Mouse (Mus musculus): ENCODE measurements at regions not wholly inside any gene's neighbourhood (a gene's known extent, or its start where the extent isn't known, plus 50 kb on each side); places are given as distances from the start of the nearest gene placed in this dataset.

DNA sequence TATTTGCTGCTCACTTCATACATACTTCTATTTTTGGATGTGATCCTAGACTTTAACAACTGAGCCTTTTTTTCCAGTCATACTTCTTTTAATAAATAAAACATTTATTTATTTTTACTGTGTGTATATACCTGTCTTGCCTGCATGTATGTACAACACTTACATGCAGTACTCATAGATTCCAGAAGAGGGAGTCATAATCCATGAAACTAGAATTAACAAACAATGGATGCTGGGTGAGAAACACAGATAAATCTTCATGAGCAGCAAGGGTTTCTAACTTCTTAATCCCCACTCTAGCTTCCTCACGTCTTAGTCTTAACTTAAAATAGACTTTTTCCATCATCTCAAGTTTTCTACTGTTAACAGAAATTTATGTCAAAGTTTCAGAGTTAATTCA is 1253.7 kb upstream of the Nr2f1 start:
- Histone ChIP-seq H3K27ac (ENCODE audit: low read depth, low read length) (no peak overlapping the region), H3K9ac (ENCODE audit: low read depth, low read length) (no peak overlapping the region), H3K4me3 (ENCODE audit: low read length) (no peak overlapping the region), H3K4me1 (ENCODE audit: control insufficient read depth, insufficient read depth, low read length) (no peaks in the 10 kb centered on the region), H3K4me2 (replicated peaks; ENCODE audit: low read depth, low read length) (no peak overlapping the region), H3K9me3 (ENCODE audit: control insufficient read depth, low read length) (no peaks in the 10 kb centered on the region), H3K27me3 (ENCODE audit: control insufficient read depth, insufficient read depth, low read length) (no peaks in the 10 kb centered on the region), H3K36me3 (ENCODE audit: control insufficient read depth, insufficient read depth, low read length) (no peaks in the 10 kb centered on the region)
- WGBS = 62% methylated on average over 1 of the region's 1 CpGs
- no peak for ATAC-seq (ENCODE audit: low FRiP score, low TSS enrichment)

- peak; percentile 39; the same call in 1 of the 2 replicates for ATAC-seq (ENCODE audit: low FRiP score, low TSS enrichment)
- H3K9me3 ChIP-seq (ENCODE audit: control insufficient read depth, low read length) = no peaks in the 10 kb centered on the region
- no peaks in the 10 kb centered on the region for H3K36me3 ChIP-seq (ENCODE audit: control insufficient read depth, insufficient read depth, low read length)
- no peaks in the 10 kb centered on the region for H3K27me3 ChIP-seq (ENCODE audit: control insufficient read depth, insufficient read depth, low read length)
- no peak overlapping the region for H3K9ac ChIP-seq (ENCODE audit: low read depth, low read length)
- whole genome bisulfite sequencing = 61% methylated on average over 3 of the region's 3 CpGs
- H3K4me1 ChIP-seq (ENCODE audit: control insufficient read depth, insufficient read depth, low read length) = 0 out of 2 replicates have a peak, but pooled peaks cover 3% of the 10 kb centered on the region
- no peak overlapping the region for H3K4me3 ChIP-seq (ENCODE audit: low read length)
- no peak overlapping the region for H3K4me2 ChIP-seq (replicated peaks; ENCODE audit: low read depth, low read length)
- H3K27ac ChIP-seq (ENCODE audit: low read depth, low read length) = no peak overlapping the region
Observed at GRCm38 (mm10) chr13:79443113-79443512, 1243.6 kb upstream of the Nr2f1 start.

DNA sequence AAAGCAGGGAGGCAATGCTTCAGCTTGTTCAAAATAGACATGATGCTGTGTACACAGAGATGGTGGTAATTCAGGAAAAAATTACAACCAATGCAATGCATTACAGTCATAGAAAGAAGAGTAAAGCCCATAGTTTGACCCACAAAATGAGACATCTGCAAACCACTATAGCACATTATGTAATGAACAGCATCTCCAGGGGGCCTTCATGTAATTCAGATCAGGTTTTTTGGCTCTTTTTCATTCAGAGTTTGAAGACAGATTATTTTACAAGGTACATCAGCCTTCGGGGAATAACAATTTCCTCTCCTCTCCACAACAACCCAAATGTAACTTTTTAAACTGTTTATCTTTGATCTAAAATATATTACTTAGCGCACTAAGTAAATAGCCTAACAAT is 1243.1 kb upstream of the Nr2f1 start:
- 37% methylated on average over 2 of the region's 2 CpGs for WGBS
- H3K36me3 ChIP-seq (ENCODE audit: control insufficient read depth, insufficient read depth, low read length) = no peaks in the 10 kb centered on the region
- H3K27ac ChIP-seq (ENCODE audit: low read depth, low read length) = peak overlapping the region; percentile 47; the same call in 1 of the 2 replicates
- no peak overlapping the region for H3K4me3 ChIP-seq (ENCODE audit: low read length)
- no peak overlapping the region for H3K9ac ChIP-seq (ENCODE audit: low read depth, low read length)
- H3K27me3 ChIP-seq (ENCODE audit: control insufficient read depth, insufficient read depth, low read length) = no peaks in the 10 kb centered on the region
- no peak; the same call in 1 of the 2 replicates for ATAC-seq (ENCODE audit: low FRiP score, low TSS enrichment)
- H3K4me2 ChIP-seq (replicated peaks; ENCODE audit: low read depth, low read length) = no peak overlapping the region
- H3K9me3 ChIP-seq (ENCODE audit: control insufficient read depth, low read length) = no peaks in the 10 kb centered on the region
- H3K4me1 ChIP-seq (ENCODE audit: control insufficient read depth, insufficient read depth, low read length) = 0 out of 2 replicates have a peak, but pooled peaks cover 3% of the 10 kb centered on the region

DNA sequence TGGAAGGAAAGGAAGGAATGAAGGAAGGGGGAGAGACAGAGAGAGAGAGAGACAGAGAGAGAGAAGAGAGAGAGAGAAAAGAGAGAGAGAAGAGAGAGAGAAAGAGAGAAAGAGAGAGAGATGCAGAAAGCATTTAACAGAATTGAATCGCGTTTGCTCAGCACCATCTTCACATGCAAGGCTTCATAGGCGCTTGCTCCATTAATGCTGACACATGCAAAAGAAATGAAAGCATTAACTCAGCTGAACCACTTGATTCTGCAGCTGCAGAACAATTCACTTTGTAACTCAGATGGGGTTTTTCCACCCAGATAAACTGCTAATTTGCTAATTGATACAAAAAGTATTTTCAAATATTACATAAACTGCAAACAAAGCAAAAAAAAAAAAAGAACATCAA is 1231.9 kb upstream of the Nr2f1 start:
- Histone ChIP-seq H3K36me3 (ENCODE audit: control insufficient read depth, insufficient read depth, low read length) (no peaks in the 10 kb centered on the region), H3K9ac (ENCODE audit: low read depth, low read length) (no peak overlapping the region), H3K4me2 (replicated peaks; ENCODE audit: low read depth, low read length) (no peak overlapping the region), H3K4me3 (ENCODE audit: low read length) (no peak overlapping the region), H3K27ac (ENCODE audit: low read depth, low read length) (no peak overlapping the region), H3K9me3 (ENCODE audit: control insufficient read depth, low read length) (no peaks in the 10 kb centered on the region), H3K4me1 (ENCODE audit: control insufficient read depth, insufficient read depth, low read length) (no peaks in the 10 kb centered on the region), H3K27me3 (ENCODE audit: control insufficient read depth, insufficient read depth, low read length) (no peaks in the 10 kb centered on the region)
- ATAC-seq (ENCODE audit: low FRiP score, low TSS enrichment) = no peak
- 47% methylated on average over 3 of the region's 3 CpGs for WGBS

DNA sequence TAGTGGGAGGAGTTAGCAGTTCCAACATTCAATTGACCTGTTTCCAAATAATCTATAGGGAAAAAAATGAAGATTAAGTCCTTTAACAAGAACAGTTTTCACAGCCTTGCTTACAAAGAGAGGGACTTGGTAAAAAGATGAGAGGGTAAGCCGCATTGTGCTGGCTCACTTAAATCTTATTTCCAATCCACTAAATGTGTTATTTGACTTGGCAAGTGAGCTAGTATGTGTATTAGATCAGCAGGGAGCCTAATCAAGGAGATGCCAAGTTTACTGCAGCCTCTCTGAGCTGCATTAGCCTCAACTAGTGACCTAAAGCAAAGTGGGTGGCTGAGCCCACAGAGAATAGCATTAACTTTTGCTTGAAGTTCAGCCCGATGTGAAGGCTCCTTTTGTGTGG is 1231.4 kb upstream of the Nr2f1 start:
- Histone ChIP-seq H3K4me3 (ENCODE audit: low read length) (no peak overlapping the region), H3K27me3 (ENCODE audit: control insufficient read depth, insufficient read depth, low read length) (no peaks in the 10 kb centered on the region), H3K9ac (ENCODE audit: low read depth, low read length) (no peak overlapping the region), H3K9me3 (ENCODE audit: control insufficient read depth, low read length) (no peaks in the 10 kb centered on the region), H3K4me1 (ENCODE audit: control insufficient read depth, insufficient read depth, low read length) (no peaks in the 10 kb centered on the region), H3K36me3 (ENCODE audit: control insufficient read depth, insufficient read depth, low read length) (no peaks in the 10 kb centered on the region), H3K27ac (ENCODE audit: low read depth, low read length) (no peak overlapping the region), H3K4me2 (replicated peaks; ENCODE audit: low read depth, low read length) (no peak overlapping the region)
- no peak for ATAC-seq (ENCODE audit: low FRiP score, low TSS enrichment)
- WGBS = 27% methylated on average over 2 of the region's 2 CpGs

DNA sequence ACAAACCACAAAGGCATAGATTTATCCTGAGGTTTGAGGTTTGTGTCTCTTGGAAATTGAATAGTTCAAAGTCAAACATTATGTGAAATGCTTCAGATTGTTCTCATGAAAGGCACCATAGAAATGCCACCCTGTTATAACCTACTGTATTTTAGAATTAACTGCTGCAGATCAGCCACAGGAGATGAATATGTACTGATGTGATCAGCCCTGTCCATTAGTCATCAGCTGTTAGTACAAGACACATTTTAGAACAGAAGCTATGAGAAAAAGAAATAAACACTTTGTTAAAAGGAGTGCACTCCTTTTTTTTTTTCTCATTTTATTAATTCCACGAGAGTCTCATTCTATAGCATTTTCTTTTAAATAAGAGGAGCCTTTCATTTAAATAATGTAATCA is 1231.0 kb upstream of the Nr2f1 start:
- ATAC-seq (ENCODE audit: low FRiP score, low TSS enrichment) = no peak
- 76% methylated on average over 1 of the region's 1 CpGs for WGBS
- H3K4me2 ChIP-seq (replicated peaks; ENCODE audit: low read depth, low read length) = no peak overlapping the region

DNA sequence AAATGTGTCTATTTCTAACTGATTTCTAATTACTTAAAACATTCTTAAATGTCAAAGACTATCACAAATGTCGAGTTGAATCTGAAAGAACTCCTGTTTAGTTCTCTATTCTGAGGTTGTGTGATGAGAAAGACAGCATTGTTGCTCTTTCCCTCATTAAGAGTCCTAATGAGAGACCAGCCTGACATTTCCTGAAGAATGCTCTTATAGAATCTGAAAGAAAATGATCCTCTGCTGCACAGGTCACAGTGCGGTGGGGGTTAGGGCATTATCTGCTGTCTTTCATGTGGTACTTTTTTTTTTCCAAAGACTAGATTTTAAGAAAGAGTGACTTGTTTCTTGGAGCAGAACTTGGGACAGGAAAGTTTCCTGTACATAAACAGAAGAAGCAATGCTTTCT is 1218.3 kb upstream of the Nr2f1 start:
- H3K4me2 ChIP-seq (replicated peaks; ENCODE audit: low read depth, low read length) = no peak overlapping the region
- H3K36me3 ChIP-seq (ENCODE audit: control insufficient read depth, insufficient read depth, low read length) = no peaks in the 10 kb centered on the region
- H3K4me1 ChIP-seq (ENCODE audit: control insufficient read depth, insufficient read depth, low read length) = no peaks in the 10 kb centered on the region
- H3K27me3 ChIP-seq (ENCODE audit: control insufficient read depth, insufficient read depth, low read length) = no peaks in the 10 kb centered on the region
- H3K4me3 ChIP-seq (ENCODE audit: low read length) = no peak overlapping the region
- no peak for ATAC-seq (ENCODE audit: low FRiP score, low TSS enrichment)
- no peak overlapping the region for H3K27ac ChIP-seq (ENCODE audit: low read depth, low read length)
- H3K9ac ChIP-seq (ENCODE audit: low read depth, low read length) = no peak overlapping the region
- WGBS = 83% methylated on average over 2 of the region's 2 CpGs
- H3K9me3 ChIP-seq (ENCODE audit: control insufficient read depth, low read length) = no peaks in the 10 kb centered on the region

More for the DNA sequence above, 1231.0 kb upstream of the Nr2f1 start:
- Histone ChIP-seq H3K27me3 (ENCODE audit: control insufficient read depth, insufficient read depth, low read length) (no peaks in the 10 kb centered on the region), H3K27ac (ENCODE audit: low read depth, low read length) (no peak overlapping the region), H3K4me1 (ENCODE audit: control insufficient read depth, insufficient read depth, low read length) (no peaks in the 10 kb centered on the region), H3K36me3 (ENCODE audit: control insufficient read depth, insufficient read depth, low read length) (no peaks in the 10 kb centered on the region), H3K9me3 (ENCODE audit: control insufficient read depth, low read length) (no peaks in the 10 kb centered on the region), H3K4me3 (ENCODE audit: low read length) (no peak overlapping the region), H3K9ac (ENCODE audit: low read depth, low read length) (no peak overlapping the region)

DNA sequence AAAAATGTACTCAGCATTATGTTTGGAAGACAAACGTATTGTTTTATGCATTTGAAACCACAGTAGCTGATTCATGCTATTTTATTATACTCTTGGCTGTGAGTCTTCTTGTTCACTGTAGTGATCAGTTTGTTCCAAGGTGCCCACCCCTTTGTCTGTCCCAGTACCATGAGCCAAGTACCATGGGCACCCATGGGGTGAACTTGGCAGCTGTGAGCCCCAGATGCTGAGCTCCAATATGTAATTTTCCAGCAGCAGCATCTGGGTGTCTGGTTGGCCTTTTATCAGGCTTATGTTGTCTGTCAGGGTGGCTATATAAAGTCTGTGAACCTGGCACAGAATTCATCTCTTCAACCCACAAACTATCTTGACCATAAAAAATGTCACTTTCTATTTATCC is 1200.5 kb upstream of the Nr2f1 start:
- Histone ChIP-seq H3K9me3 (ENCODE audit: control insufficient read depth, low read length) (no peaks in the 10 kb centered on the region), H3K4me3 (ENCODE audit: low read length) (no peak overlapping the region), H3K4me2 (replicated peaks; ENCODE audit: low read depth, low read length) (no peak overlapping the region), H3K4me1 (ENCODE audit: control insufficient read depth, insufficient read depth, low read length) (no peaks in the 10 kb centered on the region), H3K27me3 (ENCODE audit: control insufficient read depth, insufficient read depth, low read length) (no peaks in the 10 kb centered on the region), H3K27ac (ENCODE audit: low read depth, low read length) (no peak overlapping the region), H3K36me3 (ENCODE audit: control insufficient read depth, insufficient read depth, low read length) (no peaks in the 10 kb centered on the region), H3K9ac (ENCODE audit: low read depth, low read length) (no peak overlapping the region)
- ATAC-seq (ENCODE audit: low FRiP score, low TSS enrichment) = no peak
- WGBS = 73% methylated on average over 1 of the region's 1 CpGs

DNA sequence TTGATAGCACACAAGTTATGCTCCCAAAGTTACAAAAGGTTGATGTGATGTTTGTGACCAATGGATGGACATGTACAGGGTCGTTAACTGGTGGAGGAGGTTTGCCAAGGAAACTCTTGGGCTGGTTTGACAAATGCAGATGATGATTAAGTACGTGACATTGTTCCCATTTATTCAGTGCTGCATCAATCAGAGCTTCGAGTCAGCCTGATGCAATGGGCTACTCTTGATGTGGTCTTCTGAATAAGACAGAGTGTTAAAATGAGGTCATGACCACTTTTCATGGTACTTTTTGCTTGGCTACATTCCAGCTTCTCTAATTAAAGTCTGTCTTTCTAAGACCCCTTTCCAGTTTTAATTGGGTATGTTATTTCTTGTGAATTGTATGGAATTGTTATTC is 1194.4 kb upstream of the Nr2f1 start:
- H3K9me3 ChIP-seq (ENCODE audit: control insufficient read depth, low read length) = no peaks in the 10 kb centered on the region
- no peaks in the 10 kb centered on the region for H3K27me3 ChIP-seq (ENCODE audit: control insufficient read depth, insufficient read depth, low read length)
- no peaks in the 10 kb centered on the region for H3K4me1 ChIP-seq (ENCODE audit: control insufficient read depth, insufficient read depth, low read length)
- no peak overlapping the region for H3K9ac ChIP-seq (ENCODE audit: low read depth, low read length)
- no peak overlapping the region for H3K4me2 ChIP-seq (replicated peaks; ENCODE audit: low read depth, low read length)
- H3K4me3 ChIP-seq (ENCODE audit: low read length) = no peak overlapping the region
- no peaks in the 10 kb centered on the region for H3K36me3 ChIP-seq (ENCODE audit: control insufficient read depth, insufficient read depth, low read length)
- WGBS = 57% methylated on average over 3 of the region's 3 CpGs
- no peak for ATAC-seq (ENCODE audit: low FRiP score, low TSS enrichment)
- H3K27ac ChIP-seq (ENCODE audit: low read depth, low read length) = no peak overlapping the region

DNA sequence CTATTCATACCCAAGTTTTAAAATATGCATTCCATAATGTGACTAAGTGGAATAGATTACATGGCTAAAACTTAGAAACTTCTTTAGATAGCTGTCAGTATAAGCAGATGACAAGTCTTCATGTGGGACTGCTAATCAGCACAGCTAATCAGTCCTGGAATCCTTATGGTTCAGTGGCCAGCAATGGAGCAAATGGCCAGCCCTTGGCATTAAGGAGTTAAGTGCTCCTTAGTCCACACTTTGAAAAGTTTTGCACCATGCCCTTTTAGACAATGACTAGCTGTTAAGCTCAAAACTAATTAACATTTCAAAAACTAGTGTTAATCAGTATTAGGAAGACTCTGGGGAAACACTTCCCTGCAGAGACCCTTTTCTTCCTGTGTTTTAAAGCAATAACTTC is 1188.4 kb upstream of the Nr2f1 start:
- Histone ChIP-seq H3K9me3 (ENCODE audit: control insufficient read depth, low read length) (no peaks in the 10 kb centered on the region), H3K36me3 (ENCODE audit: control insufficient read depth, insufficient read depth, low read length) (no peaks in the 10 kb centered on the region), H3K4me3 (ENCODE audit: low read length) (no peak overlapping the region), H3K9ac (ENCODE audit: low read depth, low read length) (no peak overlapping the region), H3K4me2 (replicated peaks; ENCODE audit: low read depth, low read length) (no peak overlapping the region), H3K4me1 (ENCODE audit: control insufficient read depth, insufficient read depth, low read length) (no peaks in the 10 kb centered on the region), H3K27ac (ENCODE audit: low read depth, low read length) (no peak overlapping the region), H3K27me3 (ENCODE audit: control insufficient read depth, insufficient read depth, low read length) (no peaks in the 10 kb centered on the region)
- no peak for ATAC-seq (ENCODE audit: low FRiP score, low TSS enrichment)

Data from kidney, embryonic 14.5 days (tissue).